Mouse (Mus musculus) gastrocnemius, postnatal 4 days (tissue): ENCODE data around the gene Sf3a2. TPM values are rescaled to one million over a fixed set of nuclear protein-coding genes. Genes with fewer than 3 reads are reported as not detected.

Experiments
- DNase-seq, 2 experiments: peaks; one replicate each; pipeline ENCODE4 v3.0.0; 2021 to 2022; ENCODE audit warnings: low spot score in 2 of 2, mixed read lengths in 2 of 2
- total RNA-seq, 2 experiments: library from RNA; stranded (reverse); gene quantifications; 2 replicates each; pipeline ENCODE4 v1.2.3; 2021

Sf3a2 gene
- total RNA-seq, 2 experiments from 2014 or later = 47.1 to 55.8 TPM

DNA sequence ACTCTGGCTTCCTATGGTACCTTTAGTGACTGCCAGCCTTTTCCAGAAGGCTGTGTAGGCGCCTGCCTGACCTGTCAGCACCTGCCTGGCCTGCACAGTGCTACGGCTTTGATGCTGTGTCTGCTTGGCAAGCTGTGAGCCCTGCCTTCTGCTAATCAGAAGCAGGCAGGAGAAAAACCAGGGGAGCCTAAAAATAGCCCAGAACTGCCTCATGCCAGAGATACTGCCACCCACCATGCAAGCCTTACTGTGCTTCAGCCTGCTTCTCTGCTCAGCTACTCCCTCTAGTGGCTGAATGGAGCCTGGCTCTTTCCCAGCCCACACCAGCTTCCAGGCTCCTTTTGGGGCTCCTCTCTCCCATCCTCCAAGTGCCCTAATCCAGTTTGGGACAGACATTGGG lies 23.4 kb upstream of the Sf3a2 start:
- peak; percentile 61 to 78 for DNase-seq

DNA sequence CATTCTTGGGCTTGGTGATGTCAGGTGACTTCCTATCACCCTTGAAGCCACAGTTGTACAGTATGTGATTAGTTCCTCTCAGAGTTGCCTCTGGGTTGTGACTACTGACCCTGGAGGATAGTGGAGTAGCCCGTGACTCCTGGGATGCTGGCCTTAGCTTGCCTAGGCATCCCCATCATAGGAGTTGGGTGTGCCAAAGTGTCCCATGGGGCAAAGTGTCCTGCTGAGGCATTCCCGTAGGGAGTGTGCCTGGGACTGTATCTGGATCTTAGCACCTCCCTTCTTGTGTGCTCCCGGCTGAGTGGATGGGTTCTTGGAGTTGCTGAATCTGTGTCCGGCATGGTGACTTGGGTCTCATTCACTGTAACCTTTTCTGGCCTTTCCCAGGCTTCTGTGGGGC lies 23.0 kb upstream of the Sf3a2 start:
- no peak for DNase-seq

DNA sequence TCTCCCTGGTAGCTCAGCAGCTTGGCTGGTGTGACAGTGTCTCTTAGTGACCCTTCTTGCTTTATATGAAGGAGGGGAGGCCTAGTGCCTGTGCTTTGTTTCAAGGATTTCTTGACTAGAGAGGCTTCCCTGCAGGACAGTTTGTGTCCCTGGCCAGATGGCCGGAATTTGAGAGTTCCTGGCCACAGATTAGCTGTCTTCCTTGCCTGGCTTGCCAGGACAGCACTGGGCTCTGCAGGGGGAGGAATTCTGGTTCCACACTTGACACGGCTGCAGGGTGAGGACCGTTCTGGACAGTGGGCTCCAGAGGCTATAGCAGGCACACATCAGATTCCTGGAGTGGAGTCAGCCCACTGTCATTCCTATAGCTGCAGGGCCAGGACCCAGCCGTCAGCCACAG lies 22.3 kb upstream of the Sf3a2 start:
- DNase-seq = no peak

DNA sequence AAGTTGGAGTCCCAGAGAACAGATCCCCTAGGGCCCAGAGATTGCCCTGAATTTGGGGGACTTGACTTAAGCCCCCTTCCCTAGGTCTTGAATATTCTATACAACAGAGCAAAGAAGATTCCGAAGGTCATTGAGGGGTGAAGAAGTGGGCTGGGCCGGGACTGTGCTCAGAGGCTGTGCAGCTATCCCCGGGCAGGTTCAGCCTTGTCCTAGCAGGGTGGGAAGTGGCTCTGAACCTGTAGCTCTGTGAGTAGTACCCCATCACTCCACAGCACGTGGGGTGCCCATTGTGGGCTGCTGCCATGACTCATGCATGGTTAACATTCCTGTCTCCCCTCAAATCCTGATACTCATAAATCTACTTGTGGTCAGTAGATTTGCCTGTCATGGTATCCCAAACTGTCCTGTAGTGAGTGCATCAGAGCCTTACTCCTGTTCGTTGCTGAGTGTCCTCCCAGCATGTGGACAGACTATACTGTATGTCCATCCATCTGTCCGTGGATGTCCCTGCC lies 21.6 kb upstream of the Sf3a2 start:
- DNase-seq = no peak

DNA sequence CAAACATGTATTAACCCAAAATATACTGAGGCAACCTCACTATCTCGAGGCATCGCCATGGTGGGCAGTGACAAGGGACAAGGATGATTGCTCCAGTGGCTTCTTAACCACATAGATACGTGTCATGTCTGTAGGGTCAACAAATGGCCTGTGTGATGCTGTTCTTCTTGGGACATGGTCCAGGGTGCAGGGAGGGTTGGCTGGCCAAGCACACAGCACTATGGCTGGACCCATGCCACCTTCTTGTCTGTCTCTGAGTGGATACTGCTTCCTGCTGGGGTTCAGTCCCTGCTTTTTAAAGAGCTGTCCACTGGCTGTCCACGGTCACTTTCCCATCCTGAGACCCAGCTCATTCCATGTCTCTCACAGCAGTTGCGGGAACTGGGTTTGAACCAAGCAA lies 20.9 kb upstream of the Sf3a2 start:
- DNase-seq = no peak

DNA sequence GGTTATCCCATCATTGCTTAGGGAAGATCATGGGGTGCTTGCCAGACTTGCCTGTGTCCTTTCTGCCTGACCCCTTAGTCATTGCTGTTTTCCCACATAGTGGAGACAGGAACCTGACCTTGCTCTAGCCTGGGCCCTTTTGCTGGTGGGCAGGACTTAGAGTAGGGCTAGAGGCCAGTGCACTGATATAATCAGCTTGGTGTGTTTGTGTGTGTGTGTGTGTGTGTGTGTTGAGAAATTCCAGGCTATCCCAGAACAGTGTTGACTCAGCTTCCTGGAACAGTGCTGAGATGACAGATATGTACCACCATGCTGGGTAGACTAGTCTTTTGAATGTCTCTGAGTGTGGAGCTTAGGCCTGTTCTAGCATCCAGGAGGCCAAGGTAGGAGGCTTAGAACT lies 18.4 kb upstream of the Sf3a2 start:
- no peak for DNase-seq

DNA sequence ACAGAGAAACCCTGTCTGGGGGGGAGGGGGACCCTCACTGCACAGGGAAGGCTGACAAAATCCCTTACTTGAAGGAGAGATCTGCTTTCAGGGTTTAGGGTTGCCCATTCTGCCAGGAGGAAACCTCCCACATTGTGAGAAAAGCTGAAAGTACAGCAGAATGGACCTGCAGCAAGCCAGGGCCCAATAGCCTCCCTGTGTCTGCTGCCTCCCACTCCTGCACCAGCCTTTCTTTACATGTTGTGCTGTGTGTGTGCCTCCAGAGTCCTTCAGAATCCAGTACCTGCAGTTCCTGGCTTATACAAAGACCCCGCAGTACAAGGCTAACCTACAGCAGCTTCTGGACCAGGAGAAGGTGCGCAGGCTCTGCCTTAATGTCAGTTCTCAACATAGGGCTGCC lies 13.7 kb upstream of the Sf3a2 start:
- no peak for DNase-seq

DNA sequence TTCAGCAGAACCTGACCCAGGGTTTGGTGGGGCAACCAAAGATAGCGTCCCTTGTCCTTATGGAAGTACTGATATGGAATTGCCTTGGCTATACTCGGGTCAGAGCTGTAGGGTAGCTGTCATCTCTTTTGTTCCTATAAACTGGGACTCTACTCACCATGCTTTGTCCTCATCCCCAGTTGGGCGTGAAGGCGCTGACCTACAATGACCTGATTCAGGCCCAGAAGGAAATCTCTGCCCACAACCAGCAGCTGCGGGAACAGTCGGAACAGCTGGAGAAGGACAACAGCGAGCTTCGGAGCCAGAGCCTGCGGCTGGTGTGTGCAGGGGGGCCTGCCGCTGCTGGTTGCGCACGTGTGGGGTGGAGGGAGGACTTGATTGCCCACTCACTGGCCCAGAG lies 13.1 kb upstream of the Sf3a2 start:
- DNase-seq = no peak

DNA sequence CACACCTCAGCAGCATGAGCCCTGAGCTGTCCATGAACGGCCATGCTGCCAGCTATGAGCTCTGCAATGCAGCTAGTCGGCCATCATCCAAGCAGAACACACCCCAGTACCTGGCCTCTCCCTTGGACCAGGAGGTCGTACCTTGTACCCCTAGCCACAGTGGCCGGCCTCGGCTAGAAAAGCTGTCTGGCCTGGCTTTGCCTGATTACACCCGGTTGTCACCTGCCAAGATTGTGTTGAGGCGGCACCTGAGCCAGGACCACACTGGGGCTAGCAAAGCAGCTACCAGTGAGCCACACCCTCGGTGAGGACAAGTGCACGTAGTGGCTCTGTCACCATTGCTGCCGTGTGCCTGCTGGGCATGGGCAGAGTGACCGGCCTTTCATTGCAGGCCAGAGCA lies 12.0 kb upstream of the Sf3a2 start:
- DNase-seq = no peak

DNA sequence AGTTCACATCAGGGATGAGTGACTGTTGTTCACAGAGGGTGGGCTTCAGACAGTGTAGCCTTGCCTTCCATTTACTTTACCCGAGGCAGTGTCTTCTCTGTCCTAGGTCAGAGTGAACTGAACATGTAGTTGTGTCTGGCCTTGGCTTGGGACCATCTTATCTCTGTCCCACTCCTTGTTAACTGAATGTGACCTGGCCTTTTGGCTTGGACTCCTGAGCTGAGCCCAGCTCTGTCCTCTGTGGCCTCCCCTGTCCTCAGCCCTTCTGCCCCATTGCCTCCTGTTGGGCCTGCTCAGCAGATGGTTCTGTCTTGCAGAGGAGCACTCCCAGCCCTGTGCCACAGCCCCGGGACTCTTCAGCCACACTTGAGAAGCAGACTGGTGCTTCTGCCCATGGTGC lies 10.5 kb upstream of the Sf3a2 start:
- DNase-seq = no peak

DNA sequence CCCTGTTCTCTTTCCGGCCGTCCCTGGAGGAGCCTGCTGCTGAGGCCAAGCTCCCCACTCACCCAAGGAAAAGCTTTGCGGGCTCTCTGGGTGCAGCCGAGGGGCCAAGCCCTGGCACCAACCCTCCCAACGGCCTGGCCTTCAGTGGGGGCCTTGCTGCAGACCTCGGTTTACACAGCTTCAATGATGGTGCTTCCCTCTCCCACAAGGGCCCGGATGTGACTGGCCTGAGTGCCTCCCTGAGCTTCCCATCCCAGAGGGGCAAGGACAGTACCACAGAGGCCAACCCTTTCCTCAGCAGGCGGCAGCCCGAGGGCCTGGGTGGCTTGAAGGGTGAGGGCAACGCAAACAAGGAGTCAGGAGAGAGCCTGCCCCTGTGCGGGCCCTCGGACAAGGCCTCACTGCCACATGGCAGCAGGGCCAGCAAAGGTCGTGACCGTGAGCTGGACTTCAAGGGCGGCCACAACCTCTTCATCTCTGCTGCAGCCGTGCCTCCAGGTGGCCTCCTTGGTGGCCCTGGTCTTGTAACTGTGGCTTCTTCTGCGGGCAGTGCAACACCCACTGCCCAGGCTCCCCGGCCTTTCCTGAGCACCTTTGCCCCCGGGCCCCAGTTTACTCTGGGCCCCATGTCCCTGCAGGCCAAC lies 7.1 kb upstream of the Sf3a2 start:
- DNase-seq = no peak

DNA sequence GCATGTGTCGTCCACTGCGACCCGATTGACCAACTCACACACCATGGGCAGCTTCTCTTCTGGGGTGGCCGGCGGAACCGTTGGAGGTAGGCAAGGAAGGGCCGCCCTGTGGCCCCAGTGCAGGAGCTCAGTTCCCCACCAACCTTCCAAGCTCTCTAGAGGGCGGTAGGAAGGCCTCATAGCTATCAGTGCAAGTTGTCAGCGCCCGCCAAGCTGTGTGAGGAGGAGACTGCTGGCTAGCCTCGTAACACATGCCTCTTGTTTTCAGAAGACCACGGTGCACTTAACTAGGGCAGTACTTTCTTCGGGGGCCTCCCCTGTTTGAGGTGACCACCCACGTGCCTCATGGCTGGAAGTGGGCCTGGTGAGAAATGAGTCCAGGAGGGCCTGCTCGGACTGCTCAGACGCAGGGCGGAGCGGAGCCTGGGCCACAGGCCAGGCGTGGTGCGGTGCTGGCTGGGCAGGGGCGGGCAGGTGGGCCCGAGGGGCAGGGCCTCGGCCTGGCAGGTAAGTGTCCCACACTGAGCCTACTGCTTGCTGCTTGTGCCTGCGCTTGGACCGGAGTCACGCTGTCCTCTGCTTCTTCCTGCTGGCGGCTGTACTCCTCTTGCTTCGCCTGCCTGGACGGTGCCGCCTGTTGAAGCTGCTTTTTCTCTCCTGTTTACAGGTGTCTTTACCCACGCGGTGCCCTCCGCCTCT lies 6.4 kb upstream of the Sf3a2 start:
- DNase-seq = no peak

DNA sequence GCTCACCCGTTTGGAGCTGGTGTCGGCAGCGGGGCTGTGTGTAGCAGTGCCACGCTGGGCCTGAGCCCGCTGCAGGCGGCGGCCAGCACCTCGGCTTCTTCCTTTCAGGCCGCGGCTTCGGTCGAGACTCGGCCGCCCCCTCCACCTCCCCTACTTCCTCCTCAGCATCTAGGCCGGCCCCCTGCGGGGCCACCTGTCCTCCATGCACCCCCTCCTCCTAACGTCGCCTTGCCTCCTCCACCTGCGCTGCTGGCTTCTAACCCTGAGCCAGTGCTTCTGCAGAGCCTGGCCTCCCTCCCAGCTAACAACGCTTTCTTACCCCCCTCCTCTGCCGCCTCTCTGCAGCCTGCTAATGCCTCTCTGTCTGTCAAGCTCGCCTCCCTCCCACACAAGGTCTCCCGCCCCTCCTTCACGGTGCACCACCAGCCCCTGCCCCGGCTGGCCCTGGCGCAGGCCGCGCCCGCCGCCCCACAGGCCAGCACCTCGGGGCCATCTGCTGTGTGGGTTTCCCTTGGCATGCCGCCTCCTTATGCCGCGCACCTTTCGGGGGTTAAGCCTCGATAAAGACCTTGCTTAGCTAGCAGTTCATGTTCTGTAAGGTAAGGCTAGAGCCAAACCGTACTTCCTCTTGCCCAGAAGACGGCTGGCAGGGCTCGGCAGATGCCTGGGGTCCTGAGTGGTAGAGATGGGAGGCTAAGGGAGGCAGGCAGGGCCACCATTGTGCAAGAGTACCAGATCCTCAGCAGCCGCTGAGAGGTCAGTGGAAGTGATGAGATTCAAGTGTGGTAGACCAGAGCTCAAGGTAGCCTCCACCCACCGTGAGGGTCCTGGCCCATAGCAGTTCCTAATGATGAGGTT lies 5.6 kb upstream of the Sf3a2 start:
- no peak for DNase-seq

DNA sequence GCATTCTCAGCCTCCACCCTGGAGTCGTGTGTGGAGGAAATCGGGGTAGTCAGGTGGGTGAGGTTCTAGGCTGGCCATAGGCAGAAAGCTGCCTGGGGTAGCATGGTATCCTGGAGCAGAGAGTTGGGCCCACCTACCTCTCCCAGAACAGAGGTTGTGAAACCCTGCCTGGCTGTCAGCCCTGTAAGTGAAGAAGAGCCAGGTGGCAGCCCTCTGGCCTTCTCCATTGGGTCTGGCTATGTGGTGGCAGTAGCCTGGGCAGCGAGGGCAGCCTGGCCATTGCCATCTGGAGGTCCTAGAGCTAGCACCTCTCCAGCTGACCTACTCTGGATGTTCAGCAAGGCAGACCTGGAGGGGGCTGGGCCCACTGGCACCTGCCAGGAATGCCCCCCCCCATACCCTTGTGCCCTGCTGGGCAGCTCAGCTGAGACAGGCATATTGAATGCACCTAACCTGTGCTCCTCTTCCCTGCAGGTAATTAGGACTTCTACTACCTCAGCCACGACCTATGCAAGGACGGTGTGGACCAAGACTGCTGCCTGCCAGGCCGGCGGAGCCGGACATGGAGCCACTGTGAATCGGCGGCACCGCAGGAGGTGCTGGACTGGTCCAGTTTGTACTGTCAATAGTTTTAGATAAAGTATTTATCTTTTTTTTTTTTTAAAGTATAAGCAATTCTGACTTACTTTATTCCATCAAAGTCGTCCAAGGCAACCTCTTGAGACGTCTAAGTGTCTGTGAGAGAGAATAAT lies 4.8 kb upstream of the Sf3a2 start:
- DNase-seq = no peak

DNA sequence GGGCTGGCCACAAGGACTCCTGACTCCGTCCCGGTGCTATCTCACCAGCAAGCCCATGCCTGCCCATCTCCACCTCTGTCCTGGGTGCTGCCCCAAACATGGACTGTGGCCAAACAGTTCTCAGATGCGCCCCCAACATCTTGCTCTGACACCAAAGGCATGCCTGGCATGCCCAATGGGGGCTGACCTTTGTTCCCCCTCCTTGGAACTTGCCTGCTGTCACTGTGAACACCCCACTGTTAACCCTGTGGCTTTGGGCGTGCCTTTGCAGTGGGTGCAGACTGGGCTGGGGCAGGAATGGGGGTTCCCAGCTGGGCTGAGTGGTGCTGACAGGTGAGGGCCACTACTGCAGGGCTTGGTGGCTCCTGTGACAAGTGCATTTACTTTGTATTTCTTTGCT lies 4.2 kb upstream of the Sf3a2 start:
- no peak for DNase-seq

DNA sequence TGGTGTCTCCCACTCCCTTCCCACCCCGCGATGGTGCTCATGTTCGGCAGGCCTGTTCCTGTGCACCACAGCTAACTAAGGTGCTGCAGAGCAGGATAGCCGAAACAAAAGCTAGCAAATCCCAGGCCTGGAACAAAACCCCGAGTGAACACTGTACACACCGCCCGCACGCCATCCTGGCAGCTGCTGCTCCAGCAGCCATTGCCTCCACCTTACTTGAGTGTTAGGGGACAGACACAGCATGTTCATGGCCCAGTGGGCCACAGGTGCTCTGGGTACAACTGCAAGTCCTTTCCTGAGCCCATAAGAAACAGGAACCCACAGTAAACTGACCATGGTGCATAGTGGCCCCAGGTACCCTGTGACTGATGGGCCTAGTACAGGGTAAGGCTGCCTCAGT lies 3.2 kb upstream of the Sf3a2 start:
- DNase-seq = no peak

DNA sequence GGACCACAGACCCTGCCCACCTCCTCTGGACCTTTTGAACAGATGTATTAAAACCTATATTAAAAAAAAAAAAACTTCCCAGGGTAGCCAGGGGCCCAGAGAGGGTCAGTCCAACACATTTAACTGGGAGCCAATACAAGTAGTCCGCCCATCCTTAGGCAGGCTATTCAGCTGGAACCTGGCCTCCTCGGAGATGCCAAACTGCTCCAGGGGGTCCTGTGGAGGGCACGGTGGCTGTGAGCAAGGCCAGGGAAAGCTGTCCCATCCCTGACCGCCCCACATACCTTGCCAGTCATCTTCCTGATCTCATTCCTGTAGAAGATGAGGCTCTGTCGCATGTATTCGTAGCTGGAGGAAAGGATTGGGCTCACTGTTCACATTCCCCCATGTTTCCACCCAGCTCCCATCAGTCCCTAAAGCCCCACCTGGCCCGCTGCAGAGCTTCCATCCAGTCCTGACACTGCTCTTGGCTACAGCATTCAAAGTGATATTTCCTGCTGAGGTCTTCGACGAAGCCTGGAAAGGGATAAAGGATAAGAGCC lies 1.6 kb upstream of the Sf3a2 start:
- DNase-seq = no peak

DNA sequence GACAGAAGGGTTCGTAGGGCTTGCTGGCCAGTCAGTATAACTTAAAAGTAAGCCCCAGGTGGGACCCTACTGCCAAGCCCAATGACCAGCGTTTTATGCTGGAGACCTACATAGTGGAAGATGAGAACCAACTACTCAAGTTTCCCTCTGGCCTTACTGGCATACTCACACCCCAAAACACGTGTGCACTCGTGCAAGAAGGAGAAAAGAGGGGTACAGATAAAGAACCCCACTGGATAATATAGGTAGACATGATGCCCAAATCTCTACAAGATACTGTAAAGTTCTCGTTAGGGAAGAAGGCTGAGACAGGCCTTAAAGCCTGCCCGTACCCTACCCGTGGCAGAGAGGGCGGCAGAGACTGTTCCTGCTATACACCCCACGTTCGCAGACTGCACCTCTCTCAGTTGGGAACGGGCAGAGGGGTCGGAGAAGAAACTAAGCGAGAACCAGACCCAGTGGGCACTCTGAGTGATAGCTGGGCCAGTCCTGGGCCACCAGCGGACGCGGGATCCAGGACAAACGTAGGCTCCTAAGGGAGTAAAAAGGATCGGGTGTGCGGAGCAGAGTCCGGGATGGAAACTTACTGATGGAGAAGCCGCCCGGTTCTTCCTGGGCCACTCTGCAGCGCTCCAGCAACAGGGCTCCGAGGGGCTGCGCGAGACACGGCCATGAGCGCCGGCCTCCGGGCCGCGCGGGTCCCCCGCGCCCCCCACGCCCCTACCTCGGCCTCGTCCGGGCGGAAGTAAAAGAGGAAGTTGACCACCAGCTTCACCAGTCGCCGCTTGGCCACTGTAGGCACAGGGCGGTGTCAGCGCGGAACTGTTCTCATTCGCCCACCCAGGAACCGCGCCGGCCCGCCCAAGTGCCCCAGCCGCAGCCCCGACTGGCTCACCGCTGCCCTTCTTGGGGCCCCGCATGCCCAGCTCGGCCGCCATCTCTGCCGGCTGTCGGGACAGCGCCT lies 530 bp upstream of the Sf3a2 start:
- DNase-seq = no peak

DNA sequence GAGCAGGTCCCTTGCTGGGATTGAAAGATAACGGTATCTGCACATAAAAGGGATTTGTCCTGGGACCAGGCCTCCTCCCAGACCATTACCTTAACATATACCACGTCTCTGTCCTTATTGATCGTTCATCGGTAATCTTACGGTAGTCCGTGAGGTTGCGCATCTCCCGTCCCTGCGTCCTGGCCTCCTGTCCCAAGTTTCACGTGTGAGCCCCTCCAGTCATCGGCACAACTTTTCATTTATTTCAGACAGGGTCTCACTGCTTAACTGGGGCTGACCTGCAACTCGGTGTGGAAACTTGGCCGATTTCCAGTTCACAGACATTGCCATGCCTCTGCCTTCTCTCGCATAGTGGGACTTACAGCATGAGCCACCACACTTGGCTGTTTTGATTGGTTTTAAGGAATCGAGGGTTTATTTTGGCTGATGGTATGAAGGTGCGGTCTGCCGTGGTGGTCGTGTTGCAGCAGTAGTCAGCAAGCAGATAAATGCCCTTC lies 1.1 kb downstream of the Sf3a2 start:
- no peak for DNase-seq
